Mouse (Mus musculus): ENCODE results near the gene Nfasc. TPM values are rescaled to one million over a fixed set of nuclear protein-coding genes. Genes with fewer than 3 reads are reported as not detected.

Gene Nfasc
- total and polyA plus RNA-seq, 2 experiments from 2014 or later: 32.7 to 59.2 TPM

DNA sequence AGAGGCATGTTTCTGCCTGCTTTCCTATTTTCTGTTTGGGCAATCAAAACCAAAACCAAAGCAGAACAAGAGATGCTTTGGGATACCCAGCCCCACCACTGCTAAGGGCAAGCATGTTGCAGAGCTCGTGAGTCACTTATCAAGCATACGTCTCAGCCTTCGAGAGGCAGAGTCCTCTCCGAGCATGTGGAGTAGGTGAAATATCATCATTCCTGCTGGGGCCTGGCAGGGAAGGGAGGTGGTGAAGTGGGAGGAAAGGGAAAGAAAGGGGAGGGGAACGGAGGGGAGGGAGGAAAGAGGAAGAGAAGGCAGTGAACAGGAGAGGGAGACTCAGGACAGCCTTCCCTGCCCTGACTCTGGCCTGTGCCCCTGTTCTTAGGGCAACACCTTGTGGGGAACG lies 4.0 kb upstream of the Nfasc start:
- no peak overlapping the region for H3K4me2 ChIP-seq (ENCODE audit: low read depth, low read length, poor library complexity, severe bottlenecking)
- 74% methylated on average over 6 of the region's 6 CpGs for WGBS
- no peak for ATAC-seq (ENCODE audit: low FRiP score)
- no peaks in the 10 kb centered on the region for H3K36me3 ChIP-seq (ENCODE audit: insufficient read depth, low read length)
- no peak overlapping the region for H3K4me3 ChIP-seq (ENCODE audit: low read depth, low read length)
- DNase-seq (ENCODE audit: low spot score): no peak
- no peaks in the 10 kb centered on the region for H3K9me3 ChIP-seq (ENCODE audit: low read length)
- TF ChIP-seq CTCF (IDR thresholded peaks at IDR 0.05): no peak
- no peak overlapping the region for H3K27ac ChIP-seq (ENCODE audit: low read depth, low read length)
- no peaks in the 10 kb centered on the region for H3K27me3 ChIP-seq (ENCODE audit: insufficient read depth, low read length)
- H3K9ac ChIP-seq (replicated peaks; ENCODE audit: low read length, poor library complexity, severe bottlenecking): no peak overlapping the region
- H3K4me1 ChIP-seq (ENCODE audit: insufficient read depth, low read length): no peaks in the 10 kb centered on the region

DNA sequence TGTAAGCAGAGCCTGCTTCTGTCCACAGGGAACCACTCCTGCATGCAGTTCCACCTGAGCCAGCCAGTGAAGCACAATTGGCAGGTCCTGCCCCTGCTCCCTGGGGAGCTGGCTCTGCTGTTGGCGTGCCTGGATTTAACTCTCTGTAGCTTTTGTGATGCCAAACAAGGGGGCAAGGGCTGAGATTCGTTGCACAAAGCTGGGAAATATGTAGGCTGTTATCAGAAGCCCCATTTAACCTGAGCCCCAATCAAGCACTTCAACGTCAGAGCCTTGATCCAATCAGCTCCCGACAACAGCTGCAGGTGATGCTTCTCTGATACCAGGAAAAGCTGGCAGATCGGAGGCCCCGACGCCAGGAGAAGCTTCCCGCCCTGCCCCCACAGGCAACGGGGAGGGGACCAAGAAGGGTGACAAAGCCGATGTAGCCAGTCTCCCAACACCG lies 2.5 kb downstream of the Nfasc start:
- peak overlapping the region; percentile 96 for H3K4me2 ChIP-seq (ENCODE audit: low read depth, low read length, poor library complexity, severe bottlenecking)
- peak overlapping the region; percentile 68 for H3K4me3 ChIP-seq (ENCODE audit: low read depth, low read length)
- DNase-seq (ENCODE audit: low spot score): peak; percentile 86
- peak; percentile 66 for ATAC-seq (ENCODE audit: low FRiP score)
- WGBS: 0% methylated on average over 11 of the region's 11 CpGs
- H3K4me1 ChIP-seq (ENCODE audit: insufficient read depth, low read length): peaks cover 18% of the 10 kb centered on the region; the same call in 1 of the 2 replicates
- no peaks in the 10 kb centered on the region for H3K9me3 ChIP-seq (ENCODE audit: low read length)
- no peak for TF ChIP-seq CTCF (IDR thresholded peaks at IDR 0.05)
- H3K27ac ChIP-seq (ENCODE audit: low read depth, low read length): peak overlapping the region; percentile 77
- no peaks in the 10 kb centered on the region for H3K27me3 ChIP-seq (ENCODE audit: insufficient read depth, low read length)
- no peaks in the 10 kb centered on the region for H3K36me3 ChIP-seq (ENCODE audit: insufficient read depth, low read length)
- peak overlapping the region; percentile 78 for H3K9ac ChIP-seq (replicated peaks; ENCODE audit: low read length, poor library complexity, severe bottlenecking)

DNA sequence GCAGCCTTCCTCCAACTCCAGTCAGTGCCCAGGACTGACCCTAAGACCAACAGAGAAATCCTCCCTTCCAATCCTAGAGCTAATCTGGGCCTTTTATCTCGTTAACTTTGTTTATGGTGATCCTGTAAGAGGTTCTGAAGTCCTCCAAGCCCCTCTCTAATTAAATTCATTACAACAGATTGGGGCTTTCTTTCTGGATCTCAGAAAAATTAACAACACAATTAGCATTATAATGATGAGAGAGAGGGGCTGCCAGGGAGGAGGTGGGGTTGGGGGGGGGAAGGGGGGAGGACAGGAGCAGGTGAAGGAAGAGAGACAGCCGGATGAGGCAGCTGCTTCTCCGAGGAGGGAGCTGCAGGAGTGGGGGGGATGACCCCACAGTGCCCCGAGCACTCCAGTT lies 5.4 kb downstream of the Nfasc start:
- no peak for TF ChIP-seq CTCF (IDR thresholded peaks at IDR 0.05)
- 0 out of 2 replicates have a peak overlapping the region, but pooled peaks have one; percentile 8 for H3K9ac ChIP-seq (replicated peaks; ENCODE audit: low read length, poor library complexity, severe bottlenecking)
- H3K27ac ChIP-seq (ENCODE audit: low read depth, low read length): no peak overlapping the region
- no peaks in the 10 kb centered on the region for H3K36me3 ChIP-seq (ENCODE audit: insufficient read depth, low read length)
- 17% methylated on average over 4 of the region's 4 CpGs for WGBS
- no peak for ATAC-seq (ENCODE audit: low FRiP score)
- H3K4me3 ChIP-seq (ENCODE audit: low read depth, low read length): no peak overlapping the region
- H3K27me3 ChIP-seq (ENCODE audit: insufficient read depth, low read length): no peaks in the 10 kb centered on the region
- H3K9me3 ChIP-seq (ENCODE audit: low read length): no peaks in the 10 kb centered on the region
- peaks cover 21% of the 10 kb centered on the region; the same call in 1 of the 2 replicates for H3K4me1 ChIP-seq (ENCODE audit: insufficient read depth, low read length)
- DNase-seq (ENCODE audit: low spot score): no peak
- no peak overlapping the region for H3K4me2 ChIP-seq (ENCODE audit: low read depth, low read length, poor library complexity, severe bottlenecking)

DNA sequence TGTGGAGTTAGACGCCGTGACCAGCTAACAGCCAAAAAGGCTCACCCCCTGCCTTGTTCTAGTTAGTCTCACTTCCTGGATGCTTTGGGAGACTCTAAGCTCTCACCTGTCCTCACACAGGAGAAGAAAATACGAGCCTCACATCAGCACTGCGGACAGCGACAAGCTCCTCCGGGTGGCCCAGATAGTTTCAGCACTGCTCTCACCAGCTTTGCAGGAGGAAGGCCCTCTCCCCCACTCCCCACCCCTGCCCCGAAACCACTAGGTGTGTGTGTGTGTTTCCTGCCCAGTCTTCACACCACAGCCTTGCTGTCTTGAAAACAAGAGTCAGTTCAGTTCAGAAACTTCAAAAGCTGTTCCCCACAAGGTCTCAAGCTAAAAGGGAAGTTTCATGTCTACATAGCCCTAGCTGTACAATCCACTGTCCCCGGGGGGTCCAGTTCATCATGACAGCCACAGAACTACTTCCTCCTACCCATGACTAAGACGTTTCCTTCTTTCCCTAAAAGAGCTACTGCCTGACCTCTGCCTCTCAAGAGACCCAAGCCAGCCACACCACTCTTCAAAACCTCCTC lies 7.6 kb downstream of the Nfasc start:
- H3K4me3 ChIP-seq (ENCODE audit: low read depth, low read length): no peak overlapping the region
- TF ChIP-seq CTCF (IDR thresholded peaks at IDR 0.05): no peak
- H3K4me2 ChIP-seq (ENCODE audit: low read depth, low read length, poor library complexity, severe bottlenecking): no peak overlapping the region
- no peak for DNase-seq (ENCODE audit: low spot score)
- ATAC-seq (ENCODE audit: low FRiP score): no peak
- no peak overlapping the region for H3K27ac ChIP-seq (ENCODE audit: low read depth, low read length)
- WGBS: 51% methylated on average over 9 of the region's 9 CpGs
- no peak overlapping the region for H3K9ac ChIP-seq (replicated peaks; ENCODE audit: low read length, poor library complexity, severe bottlenecking)
- H3K4me1 ChIP-seq (ENCODE audit: insufficient read depth, low read length): peaks cover 17% of the 10 kb centered on the region; the same call in 1 of the 2 replicates
- no peaks in the 10 kb centered on the region for H3K36me3 ChIP-seq (ENCODE audit: insufficient read depth, low read length)
- H3K9me3 ChIP-seq (ENCODE audit: low read length): no peaks in the 10 kb centered on the region
- H3K27me3 ChIP-seq (ENCODE audit: insufficient read depth, low read length): no peaks in the 10 kb centered on the region

DNA sequence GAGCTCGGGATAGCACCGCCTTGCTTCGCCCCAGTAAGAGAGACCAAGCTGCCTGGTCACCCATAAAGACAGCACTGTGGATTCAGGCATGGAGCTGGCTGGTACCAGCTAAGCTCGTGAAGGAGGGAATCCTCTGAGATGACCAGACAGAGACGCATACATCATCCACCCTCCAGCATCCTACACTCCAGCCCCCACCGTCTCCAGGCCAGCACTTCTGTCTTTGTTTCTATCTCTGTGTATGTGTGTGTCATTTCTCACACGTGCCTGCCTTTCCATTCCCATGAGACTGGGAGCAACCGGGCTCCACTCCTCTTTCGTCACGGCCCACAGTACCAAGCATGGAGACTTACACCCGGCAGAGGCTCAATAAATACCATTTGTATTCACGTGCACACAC lies 9.3 kb downstream of the Nfasc start:
- Histone ChIP-seq H3K27me3 (ENCODE audit: insufficient read depth, low read length) (no peaks in the 10 kb centered on the region), H3K9me3 (ENCODE audit: low read length) (no peaks in the 10 kb centered on the region), H3K4me3 (ENCODE audit: low read depth, low read length) (no peak overlapping the region), H3K36me3 (ENCODE audit: insufficient read depth, low read length) (no peaks in the 10 kb centered on the region), H3K4me2 (ENCODE audit: low read depth, low read length, poor library complexity, severe bottlenecking) (no peak overlapping the region), H3K27ac (ENCODE audit: low read depth, low read length) (no peak overlapping the region), H3K9ac (replicated peaks; ENCODE audit: low read length, poor library complexity, severe bottlenecking) (no peak overlapping the region), H3K4me1 (ENCODE audit: insufficient read depth, low read length) (peaks cover 14% of the 10 kb centered on the region; the same call in 1 of the 2 replicates)
- no peak for TF ChIP-seq CTCF (IDR thresholded peaks at IDR 0.05)
- WGBS: 58% methylated on average over 12 of the region's 12 CpGs
- DNase-seq (ENCODE audit: low spot score): no peak
- ATAC-seq (ENCODE audit: low FRiP score): no peak

DNA sequence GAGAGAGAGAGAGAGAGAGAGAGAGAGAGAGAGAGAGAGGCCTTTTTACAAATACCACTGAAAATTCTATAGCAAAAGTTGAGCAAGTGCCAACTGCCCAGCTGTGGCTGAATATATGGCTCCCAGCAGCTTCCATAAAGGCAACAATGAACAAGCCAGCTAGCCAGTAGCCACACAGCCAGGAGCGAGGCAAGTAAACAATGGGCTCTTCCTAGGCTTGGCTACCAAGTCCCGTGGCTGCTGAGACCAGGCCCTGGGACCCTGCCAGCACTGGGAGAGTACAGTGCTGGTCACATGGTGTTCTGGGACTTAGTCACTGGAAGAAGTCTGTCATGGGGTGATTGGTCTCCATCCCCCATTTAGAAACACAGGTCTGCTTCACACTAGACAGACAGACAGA lies 14.0 kb downstream of the Nfasc start:
- TF ChIP-seq CTCF (IDR thresholded peaks at IDR 0.05): no peak
- H3K4me3 ChIP-seq (ENCODE audit: low read depth, low read length): no peak overlapping the region
- ATAC-seq (ENCODE audit: low FRiP score) (peak; percentile 38; the same call in 1 of the 2 replicates), DNase-seq (ENCODE audit: low spot score) (peak; percentile 49)
- H3K4me2 ChIP-seq (ENCODE audit: low read depth, low read length, poor library complexity, severe bottlenecking): no peak overlapping the region
- H3K27ac ChIP-seq (ENCODE audit: low read depth, low read length): no peak overlapping the region
- H3K9ac ChIP-seq (replicated peaks; ENCODE audit: low read length, poor library complexity, severe bottlenecking): no peak overlapping the region
- WGBS: 27% methylated on average over 2 of the region's 2 CpGs
- no peaks in the 10 kb centered on the region for H3K9me3 ChIP-seq (ENCODE audit: low read length)
- H3K4me1 ChIP-seq (ENCODE audit: insufficient read depth, low read length): peaks cover 3% of the 10 kb centered on the region; the same call in 1 of the 2 replicates
- H3K36me3 ChIP-seq (ENCODE audit: insufficient read depth, low read length): no peaks in the 10 kb centered on the region
- H3K27me3 ChIP-seq (ENCODE audit: insufficient read depth, low read length): no peaks in the 10 kb centered on the region
